Mouse (Mus musculus) ovary, postnatal 36 days (tissue): ENCODE results near the gene Fam120b.

Experiments
- DNase-seq: peaks from one replicate; pipeline ENCODE4 v3.0.0; 2022; ENCODE audit warnings: low spot score, mixed read lengths

Gene Fam120b

GRCm38 (mm10) chr17:15379741-15380526 is 16.1 kb upstream of the Fam120b start:
- no peak for DNase-seq

GRCm38 (mm10) chr17:15380641-15381051 is 15.4 kb upstream of the Fam120b start:
- DNase-seq: peak; percentile 36

- DNase-seq: peak; percentile 33
Observed at GRCm38 (mm10) chr17:15381092-15381860, 14.7 kb upstream of the Fam120b start.

- no peak for DNase-seq
Observed at GRCm38 (mm10) chr17:15381869-15382660, 13.9 kb upstream of the Fam120b start.

GRCm38 (mm10) chr17:15383360-15383759 is 12.6 kb upstream of the Fam120b start:
- DNase-seq: no peak

- DNase-seq: no peak
Observed at GRCm38 (mm10) chr17:15388892-15389291, 7.1 kb upstream of the Fam120b start.

GRCm38 (mm10) chr17:15389356-15389755 is 6.6 kb upstream of the Fam120b start:
- DNase-seq: no peak

GRCm38 (mm10) chr17:15401716-15402115 is 5.7 kb downstream of the Fam120b start:
- DNase-seq: no peak

- no peak for DNase-seq
Observed at GRCm38 (mm10) chr17:15406576-15406975, 10.6 kb downstream of the Fam120b start.

GRCm38 (mm10) chr17:15409261-15409660 is 13.3 kb downstream of the Fam120b start:
- no peak for DNase-seq

- no peak for DNase-seq
Observed at GRCm38 (mm10) chr17:15410861-15411260, 14.9 kb downstream of the Fam120b start.

GRCm38 (mm10) chr17:15416596-15417215 is 20.7 kb downstream of the Fam120b start:
- DNase-seq: no peak

- DNase-seq: no peak
Observed at GRCm38 (mm10) chr17:15419534-15419933, 23.5 kb downstream of the Fam120b start.

- no peak for DNase-seq
Observed at GRCm38 (mm10) chr17:15420021-15420603, 24.1 kb downstream of the Fam120b start.

GRCm38 (mm10) chr17:15421446-15421845 is 25.4 kb downstream of the Fam120b start:
- no peak for DNase-seq

GRCm38 (mm10) chr17:15422666-15423065 is 26.7 kb downstream of the Fam120b start:
- DNase-seq: no peak

- DNase-seq: peak; percentile 10
Observed at GRCm38 (mm10) chr17:15423080-15423765, 27.2 kb downstream of the Fam120b start.

- no peak for DNase-seq
Observed at GRCm38 (mm10) chr17:15425931-15426330, 29.9 kb downstream of the Fam120b start.

- DNase-seq: no peak
Observed at GRCm38 (mm10) chr17:15429451-15429850, 33.4 kb downstream of the Fam120b start.

- no peak for DNase-seq
Observed at GRCm38 (mm10) chr17:15429937-15430336, 33.9 kb downstream of the Fam120b start.

- no peak for DNase-seq
Observed at GRCm38 (mm10) chr17:15431021-15431514, 35.1 kb downstream of the Fam120b start.
